Mouse (Mus musculus) heart, adult 2 months (tissue): Measurements from ENCODE around the gene Arrdc5. TPM values are rescaled to one million over a fixed set of nuclear protein-coding genes. Genes with fewer than 3 reads are reported as not detected.

ENCODE experiments used
- DNase-seq, 2 experiments: peaks; one replicate each; pipeline ENCODE4 v3.0.0; 2021
- H3K27ac ChIP-seq: fragments of 200-600 bp; 2 replicates; pipeline ENCODE4 v1.8.1; 2022
- H3K27me3 ChIP-seq: fragments of 200-500 bp; 2 replicates; pipeline ENCODE4 v1.6.1; 2012; ENCODE audit warnings: mild to moderate bottlenecking, low read length, inconsistent platforms, mixed read lengths; ENCODE audit not compliant: control insufficient read depth, insufficient read depth
- H3K36me3 ChIP-seq: fragments of 200-500 bp; 2 replicates; pipeline ENCODE4 v1.6.1; 2012; ENCODE audit warnings: low read length, inconsistent platforms; ENCODE audit not compliant: control insufficient read depth, insufficient read depth
- H3K4me1 ChIP-seq: fragments of 200-500 bp; 2 replicates; pipeline ENCODE4 v1.6.1; 2011; ENCODE audit warnings: low read length; ENCODE audit not compliant: control insufficient read depth, insufficient read depth
- H3K4me3 ChIP-seq: fragments of 200-600 bp; 2 replicates; pipeline ENCODE4 v1.8.1; 2022
- H3K79me2 ChIP-seq: fragments of 200-500 bp; replicated peaks from 2 replicates; pipeline ENCODE4 v1.6.1; 2012; ENCODE audit warnings: mild to moderate bottlenecking, inconsistent platforms, low read length, moderate library complexity, mixed read lengths; ENCODE audit not compliant: control insufficient read depth, insufficient read depth
- H3K9ac ChIP-seq: fragments of 200-500 bp; 2 replicates; pipeline ENCODE4 v1.6.1; 2012; ENCODE audit warnings: low read depth, mild to moderate bottlenecking, control low read depth, inconsistent platforms, low read length, mixed read lengths
- CTCF ChIP-seq: fragments of 200-600 bp; IDR thresholded peaks from 2 replicates; pipeline ENCODE4 v1.8.1; 2022; ENCODE audit warnings: antibody characterized with exemption, mild to moderate bottlenecking, moderate library complexity
- EP300 ChIP-seq: fragments of 200-500 bp; IDR thresholded peaks from 2 replicates; pipeline ENCODE4 v1.6.1; 2011; ENCODE audit warnings: low read depth, low read length, control low read depth; ENCODE audit not compliant: insufficient read depth
- POLR2A ChIP-seq: fragments of 200-500 bp; IDR thresholded peaks from 2 replicates; pipeline ENCODE4 v1.6.1; 2011; ENCODE audit warnings: mild to moderate bottlenecking, low read depth, low read length, control low read depth; ENCODE audit not compliant: insufficient read depth
- WGBS: fragments of 180-500 bp; shearing (Covaris S2); methylation state at CpG from one replicate; pipeline ENCODE4 v1.1.7; 2018; 5-methylcytosine and 5-hydroxymethylcytosine counted together
- intact Hi-C: fragments of 180-260 bp; cut with DNase I; formaldehyde crosslinking; loops from one replicate; pipeline ENCODE4 v1.15.1; 2025
- polyA plus RNA-seq: library from polyadenylated mRNA; depleted of rRNA; stranded (reverse); fragments of >200 nt; gene quantifications from 2 replicates; pipeline ENCODE4 v1.2.3, GENCODE M21; 2012
- total RNA-seq, 2 experiments: library from RNA; stranded (reverse); gene quantifications; 2 replicates each; pipeline ENCODE4 v1.2.3; 2021

Gene Arrdc5
- total and polyA plus RNA-seq, 3 experiments: not detected

- H3K79me2 ChIP-seq: peaks cover 7% of the 10 kb centered on the region; the same call in 1 of the 2 replicates
- H3K4me1 ChIP-seq: peaks cover 12% of the 10 kb centered on the region
- intact Hi-C loops: no loop called here
- H3K27ac ChIP-seq: peak overlapping the region; percentile 92
- peak overlapping the region; percentile 72 for H3K4me3 ChIP-seq
- no peak for DNase-seq
- H3K36me3 ChIP-seq: no peaks in the 10 kb centered on the region
- no peaks in the 10 kb centered on the region for H3K27me3 ChIP-seq
- H3K9ac ChIP-seq: peak overlapping the region; percentile 87
- whole genome bisulfite sequencing: 1% methylated on average over 67 of the region's 67 CpGs
- TF ChIP-seq CTCF (no peak), EP300 (no peak)
Observed at GRCm38 (mm10) chr17:56326153-56327147, 26.4 kb upstream of the Arrdc5 start.

GRCm38 (mm10) chr17:56325450-56326152 is 25.5 kb upstream of the Arrdc5 start, which contains the start of gene Kdm4b:
Gene Kdm4b (plus strand): TSS chr17:56326062.
- TF ChIP-seq EP300 (0 out of 2 replicates have a peak, but pooled peaks have one; percentile 49), CTCF (no peak), POLR2A (peak; percentile 75)
- Histone ChIP-seq H3K27ac (peak within 1 kb of the TSS; percentile 92), H3K9ac (peak within 1 kb of the TSS; percentile 87), H3K79me2 (peaks cover 7% of the 10 kb centered on the region; the same call in 1 of the 2 replicates), H3K4me1 (peaks cover 8% of the 10 kb centered on the region), H3K27me3 (no peaks in the 10 kb centered on the region), H3K36me3 (no peaks in the 10 kb centered on the region), H3K4me3 (peak within 1 kb of the TSS; percentile 72)
- intact Hi-C loops: loop anchor here (2.0 kb wide), 1 partner anchor 21 kb away; no protein-coding TSS in a partner anchor
- WGBS: under 1% methylated on average over 57 of the region's 57 CpGs
- DNase-seq: peak; percentile 98 to 100

- WGBS: 88% methylated on average over 3 of the region's 3 CpGs
- H3K9ac ChIP-seq: no peak overlapping the region
- no peaks in the 10 kb centered on the region for H3K36me3 ChIP-seq
- intact Hi-C loops: loop anchor here (2.0 kb wide), 1 partner anchor 20 kb away; no protein-coding TSS in a partner anchor
- H3K4me3 ChIP-seq: no peak overlapping the region
- TF ChIP-seq EP300: no peak
- no peak for TF ChIP-seq POLR2A
- no peak for TF ChIP-seq CTCF
- no peaks in the 10 kb centered on the region for H3K27me3 ChIP-seq
- H3K79me2 ChIP-seq: peaks cover 5% of the 10 kb centered on the region; the same call in 1 of the 2 replicates
- H3K4me1 ChIP-seq: peaks cover 6% of the 10 kb centered on the region
- H3K27ac ChIP-seq: no peak overlapping the region
- DNase-seq: no peak
Observed at GRCm38 (mm10) chr17:56324419-56324818, 24.3 kb upstream of the Arrdc5 start.

GRCm38 (mm10) chr17:56309191-56309945 is 9.3 kb upstream of the Arrdc5 start:
- WGBS: 90% methylated on average over 15 of the region's 15 CpGs
- TF ChIP-seq CTCF (no peak; the same call in 1 of the 2 replicates), EP300 (no peak), POLR2A (no peak)
- Histone ChIP-seq H3K36me3 (no peaks in the 10 kb centered on the region), H3K4me1 (no peaks in the 10 kb centered on the region; the same call in 1 of the 2 replicates), H3K9ac (no peak overlapping the region), H3K79me2 (no peaks in the 10 kb centered on the region), H3K4me3 (no peak overlapping the region), H3K27ac (no peak overlapping the region), H3K27me3 (no peaks in the 10 kb centered on the region)
- DNase-seq: no peak
- intact Hi-C loops: no loop called here

- H3K27me3 ChIP-seq: no peaks in the 10 kb centered on the region
- H3K27ac ChIP-seq: no peak overlapping the region
- no peak overlapping the region for H3K9ac ChIP-seq
- no peaks in the 10 kb centered on the region; the same call in 1 of the 2 replicates for H3K4me1 ChIP-seq
- H3K4me3 ChIP-seq: no peak overlapping the region
- WGBS: 74% methylated on average over 6 of the region's 6 CpGs
- TF ChIP-seq EP300 (no peak), POLR2A (no peak), CTCF (no peak)
- intact Hi-C loops: no loop called here
- no peaks in the 10 kb centered on the region for H3K79me2 ChIP-seq
- DNase-seq: no peak
- no peaks in the 10 kb centered on the region for H3K36me3 ChIP-seq
Observed at GRCm38 (mm10) chr17:56308088-56308487, 8.0 kb upstream of the Arrdc5 start.
